Mouse (Mus musculus) T-cell, adult 2 months (primary cell): ENCODE measurements around the gene Gm20219.

ENCODE experiments used
- DNase-seq: peaks from one replicate; pipeline ENCODE4 v3.0.0; 2022; ENCODE audit warnings: low spot score

Gm20219 gene

DNA sequence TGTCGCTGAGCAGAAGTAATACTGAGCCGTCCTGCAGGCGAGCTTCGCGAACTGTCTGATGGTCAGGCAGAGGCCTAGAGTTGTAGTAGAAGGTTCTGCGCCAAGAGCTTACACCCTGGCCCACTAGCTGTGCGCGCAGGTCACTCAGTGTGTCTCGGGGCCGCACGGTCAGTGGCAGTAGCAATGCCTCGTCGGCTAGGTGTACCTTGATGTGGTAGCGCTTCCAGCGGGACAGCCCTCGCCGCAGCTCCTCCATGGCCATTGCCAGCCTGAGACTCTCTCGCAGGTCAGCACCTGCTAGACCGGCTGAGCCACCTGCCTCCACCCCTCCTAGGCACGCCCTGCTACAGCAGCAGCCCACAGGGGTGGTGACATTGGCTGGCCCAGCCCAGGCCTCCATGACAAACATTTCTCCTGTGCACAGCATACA is at the start of gene Gm20219:
Gm20219 (minus strand) TSS at position 266 of the 430 bp plus-strand sequence.
- DNase-seq, result no peak

GRCm38 (mm10) chr17:56604070-56604380 is 49.8 kb upstream of the Gm20219 start:
- DNase-seq, result no peak

- DNase-seq, result no peak
These were observed 49.2 kb upstream of the Gm20219 start for GRCm38 (mm10) chr17:56603186-56604069.

DNA sequence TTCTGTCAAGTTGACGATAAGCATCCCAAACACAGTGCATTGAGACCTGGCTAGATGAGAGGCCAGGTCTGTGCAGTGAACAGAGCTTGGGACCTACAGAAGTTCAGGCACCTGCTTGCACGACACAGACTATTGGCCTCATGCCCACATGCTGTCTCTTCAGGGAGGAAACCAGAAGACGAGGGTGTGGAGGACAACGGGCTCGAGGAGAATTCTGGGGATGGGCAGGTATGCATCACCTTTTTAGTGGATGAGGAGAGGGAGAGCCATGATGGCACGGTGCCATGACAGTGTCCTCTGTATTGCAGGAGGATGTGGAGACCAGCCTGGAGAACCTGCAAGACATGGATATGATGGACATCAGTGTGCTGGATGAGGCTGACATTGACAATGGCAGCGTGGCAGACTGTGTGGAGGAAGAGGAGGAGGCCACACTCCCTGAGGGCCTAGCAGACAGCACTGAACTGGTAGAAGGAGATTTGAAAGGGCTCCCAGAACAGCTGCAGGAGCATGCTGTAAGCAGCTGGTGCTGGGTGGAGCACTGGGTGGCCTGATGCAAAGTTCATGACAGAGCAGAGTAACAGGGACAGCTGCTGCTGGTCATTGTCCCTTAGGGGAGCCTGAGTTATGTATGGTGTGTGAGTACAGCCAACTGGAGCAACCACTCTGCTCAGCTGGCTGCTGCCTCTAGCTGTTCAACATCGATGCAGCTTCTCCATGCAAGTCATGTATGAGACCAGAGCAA is 39.5 kb upstream of the Gm20219 start:
- no peak for DNase-seq

GRCm38 (mm10) chr17:56592553-56592952 is 38.4 kb upstream of the Gm20219 start:
- no peak for DNase-seq

GRCm38 (mm10) chr17:56588921-56589320 is 34.7 kb upstream of the Gm20219 start:
- no peak for DNase-seq

DNA sequence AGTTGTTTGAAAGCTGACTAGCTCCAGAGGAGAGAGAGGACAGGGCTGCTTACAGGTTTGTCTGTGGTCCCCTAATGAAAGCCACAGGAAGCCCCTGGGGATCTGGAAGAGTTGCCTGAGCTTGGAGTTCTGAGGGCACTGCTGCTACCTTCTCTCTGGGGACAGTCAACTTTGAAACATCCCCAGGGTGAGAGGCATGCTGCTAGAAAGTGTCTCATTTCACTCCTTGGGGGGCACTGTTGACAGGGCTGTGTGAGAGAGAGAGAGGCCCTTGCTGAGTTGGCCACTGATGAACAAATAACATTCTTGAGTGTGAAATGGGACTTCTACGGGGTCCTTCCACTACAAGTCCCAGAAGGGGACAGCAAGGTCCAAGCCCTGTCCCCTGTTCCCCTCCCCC is 33.6 kb upstream of the Gm20219 start:
- DNase-seq, result no peak

DNA sequence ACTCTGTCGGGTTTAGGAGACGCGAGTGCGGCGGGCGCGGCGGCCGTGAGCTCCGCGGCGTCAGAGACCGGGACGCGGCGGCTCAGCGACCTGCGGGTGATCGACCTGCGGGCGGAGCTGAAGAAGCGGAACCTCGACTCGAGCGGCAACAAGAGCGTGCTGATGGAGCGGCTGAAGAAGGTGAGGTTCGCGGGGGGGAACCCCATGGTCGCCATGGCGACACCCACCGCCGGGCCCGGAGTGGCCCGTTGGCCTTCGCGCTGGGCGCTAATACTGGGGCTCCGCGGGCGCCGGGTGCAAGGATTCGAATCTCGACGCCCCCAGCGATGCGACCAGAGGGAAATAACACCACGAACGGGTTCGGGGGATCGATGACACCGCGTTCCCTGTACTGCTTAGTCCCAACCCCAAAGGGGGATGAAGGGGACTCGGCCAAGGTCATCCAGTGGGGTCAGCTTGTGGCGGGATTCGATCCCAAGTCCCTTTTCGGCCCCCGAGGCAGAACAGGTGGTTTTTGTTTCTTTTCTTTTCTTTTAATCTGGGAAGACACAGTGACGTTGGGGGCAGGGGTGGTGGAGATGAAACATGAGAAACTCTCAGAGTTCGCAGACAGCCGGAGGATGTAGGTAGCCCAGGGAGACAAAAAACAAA is 31.1 kb upstream of the Gm20219 start:
- DNase-seq, result peak; percentile 67

GRCm38 (mm10) chr17:56584257-56585130 is 30.3 kb upstream of the Gm20219 start, which contains the start of the genes Safb2 and Safb:
Gene Safb2, minus strand, starts transcription at chr17:56584585.
Gene Safb, plus strand, starts transcription at chr17:56584825.
- peak; percentile 100 for DNase-seq

DNA sequence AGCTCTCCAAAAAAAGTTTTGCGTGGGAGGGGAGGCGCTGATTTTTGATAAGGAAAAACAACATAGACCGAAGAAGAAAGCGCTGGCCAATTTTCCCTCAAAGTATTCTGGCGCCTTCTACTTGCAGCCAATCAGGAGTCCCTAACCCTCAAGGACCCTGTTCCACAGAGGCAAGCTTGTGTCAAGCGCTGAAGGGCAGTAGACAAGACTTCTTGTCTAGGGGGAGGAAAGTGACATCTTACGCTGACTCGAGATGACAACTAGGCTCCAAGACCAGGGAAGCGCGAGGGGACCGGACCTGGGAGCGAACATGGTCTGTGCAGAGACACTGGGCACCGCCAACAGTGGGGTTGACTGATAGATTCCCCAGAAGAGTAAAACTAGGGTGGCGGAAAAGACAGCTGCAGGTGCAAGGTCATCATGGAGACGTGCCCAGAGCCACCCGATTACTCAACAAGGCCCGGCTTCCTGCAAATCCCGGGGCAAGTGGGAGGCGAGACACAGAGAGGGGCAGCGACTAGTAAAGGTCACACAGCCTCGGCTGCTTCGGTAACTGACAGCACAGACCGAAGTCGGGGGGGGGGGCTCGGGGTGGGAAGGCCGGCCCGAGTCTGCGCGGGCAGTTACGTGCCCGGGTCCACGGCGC is 29.5 kb upstream of the Gm20219 start:
- DNase-seq, result no peak

DNA sequence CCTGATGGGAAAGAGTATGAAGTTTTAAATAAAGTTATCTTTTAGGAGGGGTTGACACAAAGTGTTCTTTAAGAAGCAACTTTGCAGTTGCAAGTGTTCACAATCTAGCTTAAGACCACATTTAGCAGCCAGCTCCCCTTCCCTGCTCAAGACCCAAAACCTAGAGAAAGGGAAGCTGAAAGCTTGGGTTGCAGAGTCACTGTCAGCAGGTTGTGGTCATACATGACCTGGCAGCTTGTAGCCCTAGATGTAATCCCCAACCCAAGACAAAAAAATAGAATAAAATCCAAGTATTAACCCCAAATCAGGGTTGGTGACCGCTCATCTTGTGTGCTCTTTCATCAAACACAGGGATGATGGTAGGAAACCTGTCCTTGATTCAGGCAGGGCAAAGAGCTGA is 28.9 kb upstream of the Gm20219 start:
- no peak for DNase-seq

- DNase-seq, result no peak
These were observed 18.8 kb upstream of the Gm20219 start for GRCm38 (mm10) chr17:56572939-56573338.

DNA sequence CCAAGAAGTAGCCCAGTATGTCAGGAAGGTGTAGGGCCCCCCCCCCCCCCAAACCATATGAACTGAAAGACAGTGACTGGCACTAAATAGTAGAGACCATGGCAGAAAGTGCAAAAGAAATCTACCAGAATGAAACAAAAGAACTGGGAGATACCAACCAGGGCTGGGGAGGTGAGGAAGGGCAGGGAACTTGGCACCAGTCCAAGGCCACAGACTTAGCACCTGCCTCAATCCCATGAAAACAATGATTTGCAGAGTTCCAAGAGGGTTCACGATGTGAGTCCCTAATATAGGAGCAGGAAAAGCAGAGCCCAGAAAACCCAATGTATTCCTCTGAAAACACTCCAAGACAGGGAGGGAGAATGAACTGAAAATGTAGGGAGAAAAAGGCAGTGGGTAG is 18.0 kb upstream of the Gm20219 start:
- DNase-seq, result no peak

DNA sequence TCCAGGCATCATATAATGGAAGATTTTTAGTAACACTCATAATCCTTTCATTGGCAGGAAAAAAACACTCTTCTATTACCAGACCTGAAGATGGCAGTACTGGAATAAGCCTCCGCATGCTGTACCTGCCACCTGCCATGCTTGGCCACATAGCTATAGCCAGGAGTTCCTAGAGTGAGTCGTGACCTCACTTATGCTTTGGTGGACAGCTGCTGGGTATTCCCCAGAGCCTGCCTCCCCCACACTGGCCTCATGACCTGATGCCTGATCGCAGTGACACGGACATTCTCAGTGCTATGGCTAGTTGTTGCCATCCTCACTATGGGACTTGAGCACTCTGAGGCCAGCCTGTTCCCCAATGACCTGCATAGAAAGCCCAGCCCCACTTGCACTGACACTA is 16.1 kb upstream of the Gm20219 start:
- DNase-seq, result no peak

DNA sequence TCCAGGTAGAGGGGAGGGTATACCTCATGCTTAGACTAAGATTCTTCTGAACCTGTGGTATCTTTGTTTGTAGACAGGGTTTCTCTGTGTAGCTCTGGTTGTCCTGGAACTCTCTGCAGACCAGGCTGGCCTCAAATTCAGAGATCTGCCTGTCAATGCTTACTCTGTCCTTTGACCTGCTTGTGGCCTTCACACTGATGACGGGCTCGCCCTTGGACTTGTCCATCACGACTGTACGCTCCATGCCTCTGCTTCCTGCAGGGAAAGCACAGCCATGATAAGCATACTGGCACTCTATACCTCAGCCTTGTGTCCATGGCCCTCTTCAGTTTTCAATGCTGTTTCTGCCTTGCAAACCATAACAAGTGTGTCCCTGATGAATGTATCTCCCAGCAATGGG is 13.2 kb upstream of the Gm20219 start:
- no peak for DNase-seq

DNA sequence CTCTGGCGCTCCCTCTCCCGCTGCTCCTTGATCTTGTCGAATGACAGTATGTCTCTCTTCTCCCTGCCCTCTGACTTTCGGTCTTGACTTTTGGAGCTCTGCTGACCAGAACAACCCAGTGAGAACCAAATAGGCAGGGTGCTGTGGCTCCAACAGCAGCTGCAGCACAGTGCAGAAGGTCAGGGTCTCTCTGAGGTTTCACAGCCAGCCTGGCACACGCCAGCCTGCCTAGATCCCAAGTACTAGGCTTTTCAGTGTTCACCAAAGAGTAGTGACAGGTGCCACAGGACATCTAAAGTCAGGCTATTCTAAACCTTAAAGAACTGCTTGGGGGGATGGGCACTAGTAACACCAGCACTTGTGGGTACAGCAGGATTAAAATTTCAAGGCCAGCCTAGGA is 12.7 kb upstream of the Gm20219 start:
- DNase-seq, result no peak

DNA sequence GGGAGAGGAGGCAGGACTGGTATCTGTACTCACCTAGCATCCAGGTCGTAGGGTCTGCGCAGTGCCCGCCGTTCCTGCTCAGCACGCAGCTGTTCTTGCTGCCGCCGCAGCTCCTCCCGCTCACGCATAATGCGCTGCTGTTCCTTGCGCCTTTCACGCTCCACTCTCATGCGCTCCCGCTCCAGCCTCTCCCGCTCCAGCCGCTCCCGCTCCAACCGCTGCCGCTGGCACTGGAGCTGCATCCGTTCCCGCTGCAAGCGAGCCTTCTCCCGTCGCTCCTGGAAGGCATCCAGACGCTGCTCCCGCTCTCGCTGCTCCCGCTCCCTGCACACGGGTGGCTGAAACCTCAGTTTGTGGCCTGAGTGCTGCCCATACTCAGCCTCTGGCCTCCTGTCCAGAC is 12.1 kb upstream of the Gm20219 start:
- no peak for DNase-seq

DNA sequence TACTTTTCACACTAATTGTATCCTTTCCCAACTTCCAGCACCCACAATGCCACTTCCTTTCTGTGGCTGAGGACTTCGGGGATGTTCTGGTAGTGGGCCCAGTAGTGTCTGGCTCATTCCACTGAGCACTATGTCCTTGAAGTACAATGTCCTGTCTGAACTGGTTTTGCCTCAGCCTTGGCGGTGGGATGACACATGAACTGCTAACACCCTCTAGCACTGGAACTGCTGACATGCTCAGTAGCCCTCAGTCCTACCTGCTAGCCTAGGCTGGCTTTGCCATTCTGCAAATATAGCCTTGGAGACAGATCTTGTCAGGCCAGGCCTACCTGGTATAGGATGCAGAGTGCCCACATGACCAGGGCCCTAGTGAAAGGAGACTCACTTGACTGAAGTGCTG is 7.7 kb upstream of the Gm20219 start:
- DNase-seq, result no peak

DNA sequence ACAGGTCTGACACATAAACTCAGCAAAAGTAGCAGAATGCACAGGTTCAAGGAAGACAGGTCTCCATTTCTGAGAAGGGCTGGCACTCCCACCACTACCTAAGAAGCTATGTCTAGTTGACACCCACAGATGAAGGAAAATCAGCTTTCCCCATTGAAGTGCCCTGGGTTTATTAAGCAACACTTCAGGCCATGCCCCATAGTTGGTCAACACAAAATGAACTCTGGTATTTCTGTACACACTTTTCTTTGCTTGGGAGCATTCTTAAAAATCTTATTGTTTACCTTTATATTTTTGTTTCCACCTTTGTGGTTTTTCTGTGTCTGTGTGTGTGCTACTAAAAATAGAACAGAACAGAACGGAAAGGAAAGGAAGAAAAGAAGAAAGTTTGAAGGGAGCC is 5.9 kb upstream of the Gm20219 start:
- no peak for DNase-seq

DNA sequence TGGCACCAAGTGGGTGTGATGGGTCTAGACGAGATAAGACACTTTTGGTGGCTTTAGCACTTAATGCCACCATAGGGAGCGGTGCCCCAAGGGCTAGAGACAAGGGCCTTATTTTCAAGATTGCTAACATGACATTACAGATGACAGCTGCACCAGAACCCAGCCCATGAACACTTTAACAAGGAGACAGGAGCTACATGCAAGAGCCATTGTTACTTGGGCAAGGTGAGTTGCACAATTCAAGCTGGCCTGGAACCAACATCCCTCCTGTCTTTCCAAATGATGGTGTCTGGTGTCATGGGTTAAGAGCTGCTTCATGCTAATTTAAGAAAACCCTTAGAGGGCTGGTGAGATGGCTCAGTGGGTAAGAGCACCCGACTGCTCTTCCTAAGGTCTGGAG is 5.2 kb upstream of the Gm20219 start:
- DNase-seq, result no peak

DNA sequence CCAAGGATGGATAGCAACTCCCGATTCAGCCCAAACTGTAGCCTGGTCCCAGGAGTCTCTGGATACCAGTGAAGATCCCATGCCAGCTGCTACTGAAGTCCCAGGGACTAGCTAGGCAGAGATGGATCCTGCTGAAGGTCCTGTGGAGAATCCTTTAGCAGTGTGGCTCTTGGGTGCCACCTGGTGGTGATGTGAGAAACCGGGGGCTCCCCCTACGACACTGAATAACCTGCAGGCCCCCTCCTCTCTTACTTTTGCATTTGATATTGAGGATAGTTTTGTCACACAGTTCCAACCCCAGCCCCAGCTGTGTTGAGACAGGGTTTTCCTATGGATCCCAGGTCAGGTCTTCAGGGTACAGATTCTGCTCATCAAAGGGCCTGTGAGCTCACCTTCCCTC is 4.3 kb upstream of the Gm20219 start:
- DNase-seq, result peak; percentile 56
